Mouse (Mus musculus): Measurements from ENCODE around the gene Spata48. TPM values are rescaled to one million over a fixed set of nuclear protein-coding genes. Genes with fewer than 3 reads are reported as not detected.
A peak's percentile ranks its signal among the peaks of the same experiment; 100 is the strongest.

Spata48 gene
- polyA plus RNA-seq, 1 experiment: 0.84 TPM

DNA sequence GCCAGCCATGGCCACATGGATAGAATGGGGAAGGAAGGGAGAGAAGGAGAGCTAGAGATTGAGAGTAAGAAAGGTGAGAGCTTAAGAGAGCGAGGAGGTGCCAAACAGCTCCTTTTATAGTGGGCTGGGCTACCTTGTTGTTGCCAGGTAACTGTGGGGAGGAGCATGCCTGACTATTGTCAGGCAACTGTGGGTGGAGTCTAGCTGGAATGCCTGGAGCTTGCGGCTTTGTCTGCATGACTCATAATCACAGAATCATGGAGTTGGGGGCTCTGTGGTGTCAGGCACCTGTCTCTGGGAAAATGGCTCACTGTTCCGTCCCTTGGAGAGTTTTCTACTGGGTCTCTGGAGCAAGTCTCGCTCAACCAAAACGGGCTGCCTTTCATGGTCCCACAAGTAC, 30.1 kb downstream of the Spata48 start:
- no peak for DNase-seq
- TF ChIP-seq CTCF (conservative IDR thresholded peaks at IDR 0.05; ENCODE audit: insufficient read depth, insufficient read length, low read depth, low read length) (no peak), POLR2A (IDR thresholded peaks at IDR 0.05; ENCODE audit: low read depth, low read length) (no peak)

DNA sequence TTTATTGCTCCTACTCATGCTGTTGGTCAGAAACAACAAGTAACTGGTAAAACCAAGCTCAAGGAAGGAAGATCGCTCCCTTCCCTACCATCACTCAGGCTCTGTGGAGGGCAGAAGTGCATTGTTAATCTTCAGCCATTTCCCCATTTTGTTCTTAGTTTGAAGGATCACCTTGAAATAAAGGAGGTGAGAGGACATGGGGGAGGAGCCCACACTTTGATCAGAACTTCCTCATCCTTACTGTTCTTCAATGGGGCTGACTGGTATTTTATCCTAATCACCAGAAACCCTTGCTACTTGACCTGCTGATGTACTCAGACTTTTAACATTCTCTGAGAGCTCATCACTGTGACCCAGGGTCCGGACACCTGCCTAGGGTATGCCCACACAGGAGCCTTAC, 33.8 kb downstream of the Spata48 start:
- H3K27ac ChIP-seq (ENCODE audit: insufficient read depth, low read depth, low read length): no peak overlapping the region
- 93% methylated on average over 2 of the region's 2 CpGs for WGBS
- DNase-seq: no peak
- H3K4me1 ChIP-seq (ENCODE audit: control insufficient read depth, insufficient read depth, low read length): no peaks in the 10 kb centered on the region
- H3K27me3 ChIP-seq (replicated peaks; ENCODE audit: control insufficient read depth, insufficient read depth, low read length): no peaks in the 10 kb centered on the region
- H3K4me3 ChIP-seq (ENCODE audit: insufficient read depth, low read depth, low read length): no peak overlapping the region
- TF ChIP-seq CTCF (conservative IDR thresholded peaks at IDR 0.05; ENCODE audit: insufficient read depth, insufficient read length, low read depth, low read length) (no peak), POLR2A (IDR thresholded peaks at IDR 0.05; ENCODE audit: low read depth, low read length) (no peak)
- H3K36me3 ChIP-seq (ENCODE audit: control insufficient read depth, insufficient read depth, low read length): no peaks in the 10 kb centered on the region

More for the DNA sequence above, 30.1 kb downstream of the Spata48 start:
- Histone ChIP-seq H3K4me1 (ENCODE audit: control insufficient read depth, insufficient read depth, low read length) (no peaks in the 10 kb centered on the region), H3K27ac (ENCODE audit: insufficient read depth, low read depth, low read length) (no peak overlapping the region), H3K27me3 (replicated peaks; ENCODE audit: control insufficient read depth, insufficient read depth, low read length) (no peaks in the 10 kb centered on the region), H3K4me3 (ENCODE audit: insufficient read depth, low read depth, low read length) (no peak overlapping the region), H3K36me3 (ENCODE audit: control insufficient read depth, insufficient read depth, low read length) (no peaks in the 10 kb centered on the region)
- 60% methylated on average over 5 of the region's 5 CpGs for WGBS

DNA sequence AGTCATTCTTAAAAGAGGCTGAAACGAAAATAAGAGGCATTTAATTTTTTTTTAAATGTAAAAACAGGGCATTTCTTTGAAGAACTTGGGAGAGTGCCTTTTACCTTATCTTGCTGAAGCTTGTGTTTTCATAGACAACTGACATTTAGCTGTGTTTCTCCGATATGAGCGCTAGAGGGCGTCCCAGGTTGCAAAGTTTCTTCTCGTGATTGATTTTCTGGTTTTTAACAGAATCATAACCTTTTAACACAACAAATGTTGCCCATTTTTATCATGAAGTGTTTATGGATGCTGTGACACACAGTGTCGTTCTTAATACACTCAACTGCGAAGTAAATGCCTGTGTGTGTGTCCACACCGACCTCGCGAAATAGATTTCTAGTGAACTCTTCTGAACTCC, 38.0 kb downstream of the Spata48 start:
- 22% methylated on average over 10 of the region's 10 CpGs for WGBS
- Histone ChIP-seq H3K27ac (ENCODE audit: insufficient read depth, low read depth, low read length) (no peak overlapping the region), H3K4me1 (ENCODE audit: control insufficient read depth, insufficient read depth, low read length) (no peaks in the 10 kb centered on the region), H3K36me3 (ENCODE audit: control insufficient read depth, insufficient read depth, low read length) (no peaks in the 10 kb centered on the region), H3K27me3 (replicated peaks; ENCODE audit: control insufficient read depth, insufficient read depth, low read length) (no peaks in the 10 kb centered on the region), H3K4me3 (ENCODE audit: insufficient read depth, low read depth, low read length) (no peak overlapping the region)
- TF ChIP-seq CTCF (conservative IDR thresholded peaks at IDR 0.05; ENCODE audit: insufficient read depth, insufficient read length, low read depth, low read length): 0 out of 2 replicates have a peak, but pooled peaks have one; percentile 16
- TF ChIP-seq POLR2A (IDR thresholded peaks at IDR 0.05; ENCODE audit: low read depth, low read length): no peak
- peak; percentile 37 for DNase-seq

DNA sequence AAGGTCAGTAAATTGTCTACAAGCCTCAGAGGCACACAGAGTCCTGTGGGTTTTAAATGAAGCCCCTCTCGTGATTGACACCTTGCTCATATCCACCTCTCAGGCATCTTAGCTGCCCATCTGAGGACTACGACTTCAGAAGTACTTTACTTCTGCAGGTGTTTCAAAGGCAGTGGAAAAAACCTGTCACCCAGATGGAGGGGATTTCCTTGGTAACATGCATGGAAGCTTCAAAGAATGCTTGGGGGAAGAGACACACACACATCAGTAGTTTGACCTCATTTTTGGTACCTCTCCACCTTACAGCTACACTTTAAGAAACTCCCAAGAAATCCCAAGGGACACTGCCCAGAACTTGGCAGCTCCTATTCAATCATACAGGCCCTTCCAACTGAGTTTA, 44.3 kb downstream of the Spata48 start:
- no peak overlapping the region for H3K4me3 ChIP-seq (ENCODE audit: insufficient read depth, low read depth, low read length)
- H3K4me1 ChIP-seq (ENCODE audit: control insufficient read depth, insufficient read depth, low read length): no peaks in the 10 kb centered on the region
- 77% methylated on average over 2 of the region's 2 CpGs for WGBS
- DNase-seq: no peak
- TF ChIP-seq CTCF (conservative IDR thresholded peaks at IDR 0.05; ENCODE audit: insufficient read depth, insufficient read length, low read depth, low read length): no peak
- no peak for TF ChIP-seq POLR2A (IDR thresholded peaks at IDR 0.05; ENCODE audit: low read depth, low read length)
- no peaks in the 10 kb centered on the region for H3K27me3 ChIP-seq (replicated peaks; ENCODE audit: control insufficient read depth, insufficient read depth, low read length)
- no peaks in the 10 kb centered on the region for H3K36me3 ChIP-seq (ENCODE audit: control insufficient read depth, insufficient read depth, low read length)
- H3K27ac ChIP-seq (ENCODE audit: insufficient read depth, low read depth, low read length): no peak overlapping the region

DNA sequence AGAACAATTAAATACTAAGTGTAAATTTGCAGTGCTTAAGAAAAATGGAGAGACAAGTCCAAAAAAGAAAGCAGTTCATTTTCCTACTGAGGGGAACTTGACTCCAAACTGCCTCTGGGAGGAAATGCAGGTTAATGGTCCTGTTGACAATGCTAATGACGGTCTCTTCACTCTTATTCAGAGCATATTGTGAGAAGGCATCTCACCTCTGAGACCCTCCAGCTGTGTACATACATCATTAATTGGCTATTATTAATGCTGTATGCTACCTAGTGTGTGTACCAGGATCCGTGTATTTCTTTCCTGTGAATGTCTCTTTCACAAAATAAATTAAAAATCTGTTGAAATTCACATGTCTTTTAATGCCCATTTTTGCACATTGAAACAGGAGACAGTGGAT, 47.5 kb downstream of the Spata48 start:
- H3K4me1 ChIP-seq (ENCODE audit: control insufficient read depth, insufficient read depth, low read length): no peaks in the 10 kb centered on the region
- no peak for TF ChIP-seq CTCF (conservative IDR thresholded peaks at IDR 0.05; ENCODE audit: insufficient read depth, insufficient read length, low read depth, low read length)
- TF ChIP-seq POLR2A (IDR thresholded peaks at IDR 0.05; ENCODE audit: low read depth, low read length): no peak
- H3K4me3 ChIP-seq (ENCODE audit: insufficient read depth, low read depth, low read length): no peak overlapping the region
- H3K27ac ChIP-seq (ENCODE audit: insufficient read depth, low read depth, low read length): no peak overlapping the region
- no peak for DNase-seq
- no peaks in the 10 kb centered on the region for H3K27me3 ChIP-seq (replicated peaks; ENCODE audit: control insufficient read depth, insufficient read depth, low read length)
- no peaks in the 10 kb centered on the region for H3K36me3 ChIP-seq (ENCODE audit: control insufficient read depth, insufficient read depth, low read length)
- WGBS: 31% methylated on average over 2 of the region's 2 CpGs

DNA sequence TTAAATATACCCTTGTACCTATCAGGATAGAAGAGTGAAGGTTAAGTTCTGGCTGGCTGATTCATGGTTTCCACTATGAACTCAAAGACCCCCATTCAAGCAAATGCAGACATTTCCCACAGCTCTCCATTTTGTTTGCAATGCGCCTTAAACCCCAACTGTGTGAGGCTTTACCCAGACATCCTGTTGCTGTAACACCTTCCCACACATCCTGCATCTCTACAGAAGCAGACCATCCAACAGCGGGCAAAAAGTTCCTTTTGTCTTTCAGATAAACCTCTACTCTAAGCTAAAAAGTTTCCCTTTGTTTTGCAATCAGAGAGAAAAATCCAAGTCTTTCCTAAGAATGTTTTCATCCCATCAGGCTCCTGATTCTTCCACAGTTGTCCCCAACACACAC, 50.2 kb downstream of the Spata48 start:
- DNase-seq: no peak
- Histone ChIP-seq H3K27ac (ENCODE audit: insufficient read depth, low read depth, low read length) (no peak overlapping the region), H3K4me3 (ENCODE audit: insufficient read depth, low read depth, low read length) (no peak overlapping the region), H3K27me3 (replicated peaks; ENCODE audit: control insufficient read depth, insufficient read depth, low read length) (no peaks in the 10 kb centered on the region), H3K4me1 (ENCODE audit: control insufficient read depth, insufficient read depth, low read length) (no peaks in the 10 kb centered on the region), H3K36me3 (ENCODE audit: control insufficient read depth, insufficient read depth, low read length) (no peaks in the 10 kb centered on the region)
- WGBS: 79% methylated on average over 2 of the region's 2 CpGs
- no peak for TF ChIP-seq CTCF (conservative IDR thresholded peaks at IDR 0.05; ENCODE audit: insufficient read depth, insufficient read length, low read depth, low read length)
- TF ChIP-seq POLR2A (IDR thresholded peaks at IDR 0.05; ENCODE audit: low read depth, low read length): no peak

DNA sequence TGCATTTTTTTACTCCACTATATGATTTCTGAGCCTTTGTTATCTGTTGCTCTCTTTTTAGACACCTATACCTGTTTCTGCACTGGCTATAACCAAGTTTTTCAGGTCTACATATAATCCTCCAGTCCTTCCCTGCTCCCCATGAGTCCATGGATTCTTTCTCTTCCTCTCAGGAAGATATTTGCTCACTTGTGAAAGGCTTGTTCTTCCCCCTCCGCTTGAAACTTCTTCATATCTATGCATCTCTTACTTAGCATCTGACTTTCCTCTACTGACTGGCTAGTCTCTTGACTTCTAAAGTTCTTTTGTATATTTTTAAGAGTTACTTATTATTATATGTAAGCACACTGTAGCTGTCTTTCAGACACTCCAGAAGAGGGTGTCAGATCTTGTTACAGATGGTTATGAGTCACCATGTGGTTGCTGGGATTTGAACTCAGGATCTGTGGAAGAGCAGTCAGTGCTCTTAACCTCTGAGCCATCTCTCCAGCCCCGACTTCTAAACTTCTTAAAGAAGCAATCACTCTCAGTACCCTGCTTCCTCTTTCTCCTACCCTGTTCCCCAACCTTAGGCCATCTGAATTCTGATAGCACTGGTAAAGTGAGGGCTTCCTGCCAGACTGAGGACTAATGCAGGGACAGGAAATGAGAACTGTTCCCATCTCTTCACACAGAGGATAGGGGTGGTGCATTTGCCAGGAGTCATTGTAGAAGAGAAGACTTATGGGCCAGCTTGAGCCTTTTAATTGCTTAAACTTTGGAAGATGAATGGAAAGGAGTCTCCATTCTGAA, 51.3 kb downstream of the Spata48 start:
- Histone ChIP-seq H3K27me3 (replicated peaks; ENCODE audit: control insufficient read depth, insufficient read depth, low read length) (no peaks in the 10 kb centered on the region), H3K4me3 (ENCODE audit: insufficient read depth, low read depth, low read length) (no peak overlapping the region), H3K27ac (ENCODE audit: insufficient read depth, low read depth, low read length) (no peak overlapping the region), H3K36me3 (ENCODE audit: control insufficient read depth, insufficient read depth, low read length) (no peaks in the 10 kb centered on the region), H3K4me1 (ENCODE audit: control insufficient read depth, insufficient read depth, low read length) (no peaks in the 10 kb centered on the region)
- 63% methylated on average over 2 of the region's 2 CpGs for WGBS
- TF ChIP-seq CTCF (conservative IDR thresholded peaks at IDR 0.05; ENCODE audit: insufficient read depth, insufficient read length, low read depth, low read length) (no peak), POLR2A (IDR thresholded peaks at IDR 0.05; ENCODE audit: low read depth, low read length) (no peak)
- peak; percentile 2 for DNase-seq
